17 mouse cellular contexts compared by ENCODE assay signal in genomic region chr5:139479088-139479487, GRCm38 (mm10). TPM values are rescaled to one million over a fixed set of nuclear protein-coding genes. Genes with fewer than 3 reads are reported as not detected.
A peak's percentile ranks its signal among the peaks of the same experiment; 100 is the strongest.
DNase-seq lines count a peak whose midpoint lies in the region; ATAC-seq and TF ChIP-seq lines count a peak whose summit lies in the region.
"Had no signal": no experiment of that assay in that cellular context is flagged by ENCODE, and none has a peak within 500 bp of the region (broad histone marks: within the 10 kb centered on the region; RNA-seq: fewer than 3 reads in every experiment).

No protein-coding gene starts in this region.

- peaks cover 60% of the 10 kb centered on the region for H3K36me3 ChIP-seq in macrophage (ENCODE audit: inconsistent target)
- H3K36me3 ChIP-seq in kidney, embryonic 14.5 days (ENCODE audit: control insufficient read depth, insufficient read depth, low read length), result peaks cover 79% of the 10 kb centered on the region

- H3K4me1 ChIP-seq in kidney, embryonic 14.5 days (ENCODE audit: control insufficient read depth, insufficient read depth, low read length), result peaks cover 7% of the 10 kb centered on the region; the same call in 1 of the 2 replicates

- peak; percentile 26 for DNase-seq in gastrocnemius, adult 2 months
- no peak for DNase-seq in gastrocnemius, postnatal 36 days
- DNase-seq in 3134 (ENCODE audit: extremely low read depth, insufficient read length, low spot score) (peak; percentile 88), Patski (ENCODE audit: low read depth, low spot score) (no peak)
- DNase-seq in left cerebral cortex, postnatal 10 days (ENCODE audit: extremely low spot score in 1 of 2, low spot score in 2 of 2), result no peak
- no peak for DNase-seq in heart, postnatal 14 days
- DNase-seq: kidney, postnatal 14 days; right cerebral cortex, postnatal 14 days had no signal

- H3K9me3 ChIP-seq in kidney, embryonic 14.5 days (ENCODE audit: control insufficient read depth, low read length), result no peaks in the 10 kb centered on the region
- H3K9me3 ChIP-seq: embryonic facial prominence, embryonic 12.5 days; forebrain, embryonic 15.5 days; hindbrain, embryonic 10.5 days; midbrain, embryonic 13.5 days; stomach, embryonic 15.5 days had no signal

- in situ Hi-C loops in Patski (cut with MboI; ENCODE audit: low pct_unique_long_range_greater_than_20kb), result no loop called here

- CTCF ChIA-PET in Patski (lab: Charles Lee), result interaction anchor here (1.0 kb wide), 1 partner anchor 26 kb away, joined by 3 read pairs; no protein-coding TSS in a partner anchor

- WGBS in macrophage (ENCODE audit: missing documents), result 37% methylated on average over 8 of the region's 8 CpGs
- 93% methylated on average over 8 of the region's 8 CpGs for WGBS in kidney, embryonic 14.5 days

- no peak overlapping the region for H3K4me3 ChIP-seq in gastrocnemius, adult 2 months
- H3K4me3 ChIP-seq in macrophage (ENCODE audit: inconsistent target), result no peak overlapping the region
- no peak overlapping the region for H3K4me3 ChIP-seq in kidney, embryonic 14.5 days (ENCODE audit: low read length)
- H3K4me3 ChIP-seq: embryonic facial prominence, embryonic 12.5 days; forebrain, embryonic 15.5 days; hindbrain, embryonic 10.5 days; midbrain, embryonic 13.5 days; stomach, embryonic 15.5 days had no signal

- peak; percentile 47 for ATAC-seq in Patski
- no peak for ATAC-seq in kidney, embryonic 14.5 days (ENCODE audit: low FRiP score, low TSS enrichment)
- ATAC-seq: activated CD4-positive, CD25-positive, alpha-beta regulatory T cell, adult 4 months; forebrain, embryonic 15.5 days; midbrain, embryonic 13.5 days had no signal

- H3K4me2 ChIP-seq in kidney, embryonic 14.5 days (replicated peaks; ENCODE audit: low read depth, low read length), result no peak overlapping the region
- H3K4me2 ChIP-seq: embryonic facial prominence, embryonic 12.5 days; forebrain, embryonic 15.5 days; midbrain, embryonic 13.5 days; stomach, embryonic 15.5 days had no signal

- POLR2A ChIA-PET in Patski (lab: Charles Lee), result no interaction called here

- no peak overlapping the region for H3K9ac ChIP-seq in kidney, embryonic 14.5 days (ENCODE audit: low read depth, low read length)
- H3K9ac ChIP-seq: embryonic facial prominence, embryonic 12.5 days; forebrain, embryonic 15.5 days; liver, embryonic 14.5 days; midbrain, embryonic 13.5 days; stomach, embryonic 15.5 days had no signal

- intact Hi-C loops in gastrocnemius, adult 2 months (cut with DNase I), result no loop called here
- intact Hi-C loops in gastrocnemius, postnatal 36 days (cut with DNase I), result no loop called here
- intact Hi-C loops in left cerebral cortex, postnatal 10 days (cut with DNase I), result no loop called here
- intact Hi-C loops in heart, postnatal 14 days (cut with DNase I), result no loop called here

- H3K27ac ChIP-seq in gastrocnemius, adult 2 months, result no peak overlapping the region
- peak overlapping the region; percentile 99 for H3K27ac ChIP-seq in macrophage
- H3K27ac ChIP-seq in kidney, embryonic 14.5 days (ENCODE audit: low read depth, low read length), result no peak overlapping the region
- H3K27ac ChIP-seq: embryonic facial prominence, embryonic 12.5 days; forebrain, embryonic 15.5 days; hindbrain, embryonic 10.5 days; liver, embryonic 14.5 days; midbrain, embryonic 13.5 days; stomach, embryonic 15.5 days had no signal

- no peaks in the 10 kb centered on the region for H3K27me3 ChIP-seq in Patski
- H3K27me3 ChIP-seq in kidney, embryonic 14.5 days (ENCODE audit: control insufficient read depth, insufficient read depth, low read length), result no peaks in the 10 kb centered on the region
- H3K27me3 ChIP-seq: embryonic facial prominence, embryonic 12.5 days; forebrain, embryonic 15.5 days; midbrain, embryonic 13.5 days; stomach, embryonic 15.5 days had no signal

- TF ChIP-seq CTCF in gastrocnemius, adult 2 months (IDR thresholded peaks at IDR 0.05), result no peak
- TF ChIP-seq CTCF in Patski (IDR thresholded peaks at IDR 0.05), result no peak

- peaks cover 98% of the 10 kb centered on the region for H3K79me2 ChIP-seq in macrophage (ENCODE audit: inconsistent target)

RNA-seq across cellular contexts. Expression of gene Zfand2a, which starts 5.3 kb away (rescaled TPM):
- total RNA-seq in gastrocnemius, adult 2 months (2021), result 10 to 100 TPM in 1 of 2 experiments, 1 to 10 TPM in 1; 8.5 to 10.3 TPM
- total RNA-seq in gastrocnemius, postnatal 36 days (2021), result 1 to 10 TPM; 6.9 to 7.6 TPM
- polyA plus RNA-seq in Patski (2021) (49.7 TPM), macrophage (2018) (68.1 to 90.9 TPM (median 76.5 TPM) in 3 replicates)
- total RNA-seq in macrophage (2018; cell fraction: chromatin; rRNA removed), result 100 to 1,000 TPM in 7 of 26 experiments, 10 to 100 TPM in 19; 28.9 to 157 (median 51.0) TPM
- 100 to 1,000 TPM in 10 of 26 experiments, 10 to 100 TPM in 16; 43.5 to 133 (median 84.6) TPM for total RNA-seq in macrophage (2018; cell fraction: cytosol; rRNA removed)
- total RNA-seq in macrophage (2018; cell fraction: nucleus; rRNA removed), result 100 to 1,000 TPM in 8 of 26 experiments, 10 to 100 TPM in 18; 31.3 to 136 (median 67.1) TPM
- total RNA-seq in left cerebral cortex, postnatal 10 days (2021), result 100 to 1,000 TPM in 1 of 2 experiments, 10 to 100 TPM in 1; 93.4 to 100 TPM
- polyA plus RNA-seq in kidney, embryonic 14.5 days (2014; fragmentation: Nextera tagmentation; extraction: Ambion mirVana), result 6.2 and 6.8 TPM in 2 replicates
- total RNA-seq in heart, postnatal 14 days (2021), result 10 to 100 TPM; 16.4 to 16.5 TPM

RNA-seq across cellular contexts. Expression of gene 3110082I17Rik, which starts 18.8 kb away (rescaled TPM):
- total RNA-seq in gastrocnemius, adult 2 months (2021), result 10 to 100 TPM in 1 of 2 experiments, 1 to 10 TPM in 1; 7.9 to 10.3 TPM
- total RNA-seq in gastrocnemius, postnatal 36 days (2021), result 1 to 10 TPM; 6.1 to 9.2 TPM
- 19.1 TPM for polyA plus RNA-seq in Patski (2021)
- total RNA-seq in macrophage (2018; cell fraction: chromatin; rRNA removed), result 10 to 100 TPM in 17 of 26 experiments, 1 to 10 TPM in 8, under 1 TPM in 1; 0.88 to 24.9 (median 13.5) TPM
- total RNA-seq in macrophage (2018; cell fraction: cytosol; rRNA removed), result 10 to 100 TPM in 23 of 26 experiments, 1 to 10 TPM in 3; 9.7 to 21.9 (median 13.3) TPM
- total RNA-seq in macrophage (2018; cell fraction: nucleus; rRNA removed), result 10 to 100 TPM in 12 of 26 experiments, 1 to 10 TPM in 14; 1.7 to 30.0 (median 9.4) TPM
- 12.7 to 32.4 TPM (median 24.1 TPM) in 3 replicates for polyA plus RNA-seq in macrophage (2018)
- total RNA-seq in left cerebral cortex, postnatal 10 days (2021), result 10 to 100 TPM; 20.1 to 20.2 TPM
- 31.6 and 40.6 TPM in 2 replicates for polyA plus RNA-seq in kidney, embryonic 14.5 days (2014; fragmentation: Nextera tagmentation; extraction: Ambion mirVana)
- 1 to 10 TPM; 4.7 to 5.3 TPM for total RNA-seq in heart, postnatal 14 days (2021)

RNA-seq across cellular contexts. Expression of gene Gper1, which starts 56.1 kb away (rescaled TPM):
- 1 to 10 TPM; 1.3 to 2.7 TPM for total RNA-seq in gastrocnemius, adult 2 months (2021)
- total RNA-seq in gastrocnemius, postnatal 36 days (2021), result 1 to 10 TPM; 1.1 to 1.2 TPM
- polyA plus RNA-seq in Patski (2021) (0.58 TPM), macrophage (2018) (not detected in 3 replicates)
- total RNA-seq in macrophage (2018; cell fraction: chromatin; rRNA removed), result 1 to 10 TPM in 1 of 26 experiments, under 1 TPM in 1, not detected in 24; 0.33 to 1.3 TPM
- not detected for total RNA-seq in macrophage (2018; cell fraction: cytosol; rRNA removed)
- total RNA-seq in macrophage (2018; cell fraction: nucleus; rRNA removed), result not detected
- total RNA-seq in left cerebral cortex, postnatal 10 days (2021), result 1 to 10 TPM; 2.9 to 3.3 TPM
- polyA plus RNA-seq in kidney, embryonic 14.5 days (2014; fragmentation: Nextera tagmentation; extraction: Ambion mirVana), result 2.6 and 3.4 TPM in 2 replicates
- total RNA-seq in heart, postnatal 14 days (2021), result 1 to 10 TPM; 2.7 TPM
- polyA plus RNA-seq: activated CD4-positive, CD25-positive, alpha-beta regulatory T cell, adult 4 months had no signal

Comparison
In these comparisons a context has a peak if more than half of its experiments do, and no peak if none do; other contexts are left out.
1. DNase-seq: peak in gastrocnemius, adult 2 months (single experiment) and 3134 (single experiment); none in gastrocnemius, postnatal 36 days (0 of 2), Patski (single experiment), left cerebral cortex, postnatal 10 days (0 of 2) and heart, postnatal 14 days (0 of 2).
2. RNA of gene Zfand2a, which starts 5.3 kb away (total RNA-seq): 93.4 to 100 TPM in left cerebral cortex, postnatal 10 days; 16.4 to 16.5 TPM in heart, postnatal 14 days, 8.5 to 10.3 TPM in gastrocnemius, adult 2 months and 6.9 to 7.6 TPM in gastrocnemius, postnatal 36 days; every median in the first group is over 4 times any median in the second.